Mouse (Mus musculus): ENCODE results near the gene Rpl5.
"Not testable (repeated sequence)": the region's sequence is repeated elsewhere in the genome, so short reads cannot be mapped to it uniquely, and the experiment has no call there.

Gene Rpl5

DNA sequence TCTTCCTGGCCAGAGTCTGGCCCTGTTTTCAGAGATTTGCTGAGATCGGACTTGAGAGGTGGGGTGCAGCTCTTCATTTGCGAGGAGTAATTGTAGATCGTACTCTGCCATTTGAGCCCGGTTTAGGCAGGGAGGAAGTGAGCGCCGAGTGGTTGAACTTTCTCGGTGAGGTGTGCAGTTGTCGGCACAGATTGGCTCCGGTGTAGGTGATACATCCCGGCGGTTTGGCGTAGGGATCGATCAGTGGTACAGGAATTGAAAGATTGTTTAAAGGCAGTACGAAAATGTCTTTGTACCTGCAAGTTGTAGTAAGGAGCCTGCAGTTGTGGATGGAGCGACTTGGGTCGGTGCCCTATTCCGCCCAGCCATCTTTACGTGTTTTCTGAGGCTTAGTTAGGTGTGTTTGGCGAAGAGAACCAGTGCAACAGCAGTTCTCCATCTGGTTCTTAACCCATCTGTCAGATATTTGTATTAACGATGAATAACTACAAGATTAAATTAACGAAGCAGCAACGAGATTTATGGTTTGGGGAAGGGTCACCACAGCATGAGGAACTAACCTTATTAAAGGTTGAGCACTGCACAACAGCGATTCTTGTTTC lies 813 bp downstream of the Rpl5 start:
- no peak for DNase-seq

GRCm38 (mm10) chr5:107904325-107904724 lies 4.0 kb downstream of the Rpl5 start:
- no peak for DNase-seq

DNA sequence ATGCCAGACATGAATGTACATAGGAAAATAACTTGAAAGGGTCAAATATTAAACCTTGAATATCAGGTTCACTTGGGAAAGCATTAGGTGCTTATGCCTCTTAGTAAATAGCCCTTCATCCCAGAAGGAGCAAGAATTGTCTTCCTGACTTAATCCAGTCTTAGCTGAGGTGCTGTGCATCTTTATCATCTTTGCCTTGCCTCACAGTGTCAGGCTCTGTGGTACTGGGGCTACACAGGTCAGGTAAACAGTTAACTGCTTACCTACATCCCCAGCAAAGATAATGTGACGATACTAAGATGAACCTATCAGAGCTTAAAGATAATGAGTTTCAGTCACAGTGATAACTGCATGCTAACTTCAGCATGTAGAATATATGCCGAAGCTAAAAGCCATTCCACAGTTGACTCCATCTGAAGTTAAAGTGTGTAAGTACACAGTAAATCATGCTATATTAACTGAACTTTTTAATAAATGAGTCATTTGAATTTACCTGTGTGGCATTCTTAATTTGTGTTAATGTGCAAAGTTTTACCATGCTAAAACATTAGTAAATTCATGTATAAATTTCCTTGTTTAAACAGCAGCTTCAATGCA lies 8.3 kb downstream of the Rpl5 start:
- no peak for DNase-seq

DNA sequence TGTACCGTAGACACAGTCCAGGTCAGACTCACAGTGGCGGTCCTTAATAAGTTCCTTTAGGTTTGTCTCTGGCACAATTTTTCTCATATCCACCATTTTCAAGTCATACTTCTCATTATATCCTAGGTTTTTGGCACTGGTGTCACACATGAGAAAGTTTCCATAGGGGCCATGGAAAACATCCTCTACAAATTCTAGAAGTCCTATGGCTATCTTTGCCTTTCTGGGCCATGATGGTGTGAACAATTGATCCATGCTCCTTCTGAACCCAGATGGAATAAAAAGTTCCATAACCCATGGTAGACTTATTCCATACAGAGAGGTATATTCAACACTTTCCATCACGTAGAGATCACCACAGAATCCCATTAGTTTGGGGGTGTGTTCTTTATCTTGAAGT lies 9.4 kb downstream of the Rpl5 start:
- DNase-seq = no peak

GRCm38 (mm10) chr5:107910084-107910616 lies 9.8 kb downstream of the Rpl5 start:
- no peak for DNase-seq

DNA sequence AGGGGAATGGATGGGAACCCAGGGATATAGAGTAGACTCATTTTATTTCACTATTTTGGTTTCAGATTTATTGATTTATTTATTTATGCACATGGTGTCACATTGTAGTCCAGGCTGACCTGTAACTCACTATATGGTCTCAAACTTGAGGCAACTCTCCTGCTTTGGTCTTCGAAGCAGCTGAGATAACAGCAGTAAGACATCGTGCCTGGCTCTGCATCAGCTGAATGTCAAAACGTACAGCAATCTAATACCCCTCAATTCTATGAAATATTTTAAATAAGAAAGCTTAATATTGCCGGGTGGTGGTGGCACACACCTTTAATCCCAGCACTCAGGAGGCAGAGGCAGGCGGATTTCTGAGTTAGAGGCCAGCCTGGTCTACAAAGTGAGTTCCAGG lies 10.7 kb downstream of the Rpl5 start:
- no peak for DNase-seq

DNA sequence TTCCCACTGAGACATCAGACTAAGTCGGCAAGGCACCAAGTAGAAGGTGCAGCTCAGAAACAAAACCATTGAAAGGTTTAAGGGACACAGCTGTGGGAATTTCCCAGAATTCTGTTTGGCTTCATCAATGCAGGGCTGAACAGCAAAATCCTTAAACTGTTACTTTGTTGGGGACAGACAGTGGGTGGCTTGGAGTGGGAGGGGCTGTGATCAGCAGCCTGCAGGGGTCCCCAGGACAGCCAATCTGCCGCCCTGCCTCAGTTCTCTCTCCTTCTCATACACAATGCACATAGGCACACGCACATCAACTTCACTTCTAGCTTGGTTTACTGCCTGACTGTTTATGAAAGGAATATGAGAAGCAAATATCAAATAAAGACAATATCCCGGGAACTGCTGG lies 15.0 kb downstream of the Rpl5 start:
- no peak for DNase-seq

- DNase-seq = no peak
Measured at GRCm38 (mm10) chr5:107921400-107922252, 21.3 kb downstream of the Rpl5 start.

DNA sequence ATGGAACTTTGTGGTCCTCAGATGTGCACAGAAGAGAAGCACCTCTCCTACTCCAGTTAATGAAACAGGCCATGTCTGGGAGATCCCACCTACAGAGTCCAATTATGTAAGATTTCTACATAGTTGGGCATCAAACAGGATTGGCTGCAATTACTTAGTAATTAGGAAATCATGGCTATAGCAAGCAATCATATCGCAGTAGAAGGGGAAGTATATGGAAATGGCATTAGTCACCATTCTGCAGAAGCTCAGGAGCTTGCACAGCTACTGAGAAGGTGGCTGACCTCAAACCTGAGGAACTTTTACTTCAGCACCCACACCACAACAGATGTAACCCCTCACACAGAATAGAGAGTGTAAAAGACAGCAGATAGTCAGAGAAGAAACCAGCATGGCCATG lies 22.5 kb downstream of the Rpl5 start:
- DNase-seq = no peak

GRCm38 (mm10) chr5:107924564-107924963 lies 24.3 kb downstream of the Rpl5 start:
- DNase-seq = no peak

DNA sequence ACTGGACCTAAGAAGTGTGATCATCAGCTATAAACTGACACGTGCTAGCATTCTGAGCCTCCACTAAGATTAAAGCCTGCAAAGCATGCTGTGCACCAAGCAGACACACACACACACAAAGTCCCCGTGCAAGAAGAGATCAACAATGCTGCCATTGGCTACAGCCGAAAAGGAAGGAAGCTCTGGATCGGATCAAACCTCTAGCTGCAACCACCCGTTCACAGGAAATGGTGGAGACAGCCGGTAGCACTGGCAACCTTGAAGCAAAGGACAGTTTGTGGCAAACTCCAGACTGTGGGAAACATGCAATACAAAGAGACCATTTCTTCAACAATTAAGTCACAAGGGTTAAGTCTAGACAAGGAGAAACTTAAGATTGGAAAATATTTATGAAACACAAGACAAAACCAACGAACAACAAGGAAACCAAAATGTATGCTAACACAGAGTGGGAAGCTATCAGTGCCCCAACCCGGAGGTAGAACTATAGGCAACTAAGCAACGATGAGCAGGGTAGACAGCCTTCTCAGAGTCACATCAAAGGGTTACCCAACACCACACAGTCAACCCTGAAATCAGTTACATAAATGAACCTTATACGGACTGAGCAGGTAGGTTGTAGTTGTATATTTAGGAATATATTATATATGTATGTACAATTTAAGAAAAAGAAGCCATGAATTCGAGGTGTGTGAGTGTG lies 26.4 kb downstream of the Rpl5 start:
- peak; percentile 61 to 73 for DNase-seq

DNA sequence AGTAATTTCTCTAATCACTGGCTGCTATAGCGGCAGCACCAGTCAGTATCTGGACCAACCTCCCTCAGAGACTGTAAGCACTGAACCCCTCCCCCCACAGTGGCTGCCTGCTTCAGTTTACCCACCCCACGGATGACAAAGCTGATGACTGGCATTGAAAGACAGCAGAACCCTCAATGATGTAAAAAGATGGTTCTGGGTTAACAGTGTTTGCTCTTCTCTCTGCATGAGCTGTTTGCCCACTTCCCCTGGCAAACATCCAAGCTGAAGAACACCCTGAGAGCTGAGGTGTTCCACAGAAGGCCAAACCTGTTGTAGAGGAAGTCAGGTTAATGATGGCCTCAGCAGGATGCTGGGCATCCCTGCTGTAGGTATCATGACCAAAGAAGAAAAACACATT lies 32.3 kb downstream of the Rpl5 start:
- peak in 1 of 2 experiments; percentile 36 for DNase-seq

DNA sequence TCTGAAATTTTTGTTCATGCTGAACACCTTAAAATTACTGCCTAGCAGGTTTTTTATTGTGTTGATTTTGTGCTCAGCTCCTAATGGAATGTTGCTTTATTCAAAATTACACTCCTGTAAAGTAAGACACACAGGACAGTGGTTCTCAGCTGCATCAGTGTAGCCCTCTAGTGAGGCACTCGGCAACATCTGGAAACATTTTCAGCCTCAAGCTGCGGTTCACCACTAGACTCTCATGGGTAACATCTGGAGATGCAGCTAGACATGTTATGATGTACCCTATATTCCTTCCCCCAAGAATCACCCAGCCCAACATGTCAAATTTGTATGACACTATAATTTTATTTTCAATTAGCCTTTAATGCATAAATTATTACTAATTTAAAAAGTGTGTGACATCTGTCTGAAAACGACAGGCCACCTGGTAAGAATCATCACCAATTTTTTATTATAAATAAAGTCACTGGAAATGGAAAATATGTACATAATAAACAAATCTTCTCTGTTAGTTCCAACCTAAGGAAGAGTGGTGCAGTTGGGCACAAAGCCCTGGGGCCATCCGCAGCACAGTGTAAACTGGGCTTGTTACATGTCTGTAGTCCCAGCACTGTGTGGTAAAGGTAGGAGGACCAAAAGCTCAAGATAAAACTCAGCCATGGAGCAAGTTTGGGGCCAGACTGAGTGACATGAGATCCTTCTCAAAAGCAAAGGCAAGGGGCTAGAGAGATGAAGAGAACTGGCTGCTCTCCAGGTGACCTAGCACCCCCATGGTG lies 33.1 kb downstream of the Rpl5 start:
- no peak for DNase-seq

- DNase-seq = no peak
Measured at GRCm38 (mm10) chr5:107934770-107935543, 34.7 kb downstream of the Rpl5 start.

- no peak for DNase-seq
Measured at GRCm38 (mm10) chr5:107936625-107937389, 36.5 kb downstream of the Rpl5 start.

- not testable (repeated sequence) for DNase-seq
Measured at GRCm38 (mm10) chr5:107938483-107938882, 38.2 kb downstream of the Rpl5 start.

DNA sequence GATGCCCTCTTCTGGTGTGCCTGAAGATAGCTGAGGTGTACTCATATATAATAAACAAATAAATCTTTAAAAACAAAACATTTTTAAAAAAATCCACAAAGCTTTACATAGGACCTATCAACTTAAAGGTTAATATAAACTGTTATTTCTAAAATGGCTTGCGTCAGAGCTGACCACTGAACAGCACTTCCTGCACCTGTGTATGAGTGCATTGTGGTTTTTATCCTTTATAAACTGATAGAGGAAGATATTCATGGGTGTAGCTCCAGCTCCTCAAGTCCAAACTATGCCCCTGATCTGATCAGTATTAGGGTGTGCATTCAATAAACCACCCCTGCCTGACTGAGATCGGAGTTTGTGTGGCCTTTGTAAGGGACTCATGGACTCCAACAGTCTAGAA lies 38.6 kb downstream of the Rpl5 start:
- no peak for DNase-seq

- DNase-seq = no peak
Measured at GRCm38 (mm10) chr5:107939701-107940100, 39.4 kb downstream of the Rpl5 start.

GRCm38 (mm10) chr5:107941222-107941621 lies 40.9 kb downstream of the Rpl5 start:
- no peak for DNase-seq

DNA sequence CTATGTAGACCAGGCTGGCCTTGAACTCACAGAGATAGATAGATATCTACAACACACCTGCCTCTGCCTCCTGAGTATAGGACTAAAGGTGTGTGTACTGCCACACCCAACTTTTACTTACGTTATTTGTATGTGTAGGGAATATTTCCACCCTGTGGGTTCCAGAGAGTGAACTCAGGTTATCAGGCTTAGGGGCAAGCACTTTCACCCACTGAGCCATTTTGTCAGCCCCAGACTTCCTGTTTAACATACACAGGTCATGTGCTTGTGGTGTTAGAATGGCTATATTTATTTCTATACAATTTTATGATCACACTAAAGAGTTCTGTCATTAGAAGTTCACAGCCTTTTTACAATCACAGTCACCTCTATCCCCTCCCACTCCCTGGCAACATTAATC lies 42.6 kb downstream of the Rpl5 start:
- DNase-seq = no peak

GRCm38 (mm10) chr5:107943526-107943925 lies 43.2 kb downstream of the Rpl5 start:
- DNase-seq = no peak
